Comparison of ENCODE assay signal across 15 mouse cellular contexts in the genomic region with DNA sequence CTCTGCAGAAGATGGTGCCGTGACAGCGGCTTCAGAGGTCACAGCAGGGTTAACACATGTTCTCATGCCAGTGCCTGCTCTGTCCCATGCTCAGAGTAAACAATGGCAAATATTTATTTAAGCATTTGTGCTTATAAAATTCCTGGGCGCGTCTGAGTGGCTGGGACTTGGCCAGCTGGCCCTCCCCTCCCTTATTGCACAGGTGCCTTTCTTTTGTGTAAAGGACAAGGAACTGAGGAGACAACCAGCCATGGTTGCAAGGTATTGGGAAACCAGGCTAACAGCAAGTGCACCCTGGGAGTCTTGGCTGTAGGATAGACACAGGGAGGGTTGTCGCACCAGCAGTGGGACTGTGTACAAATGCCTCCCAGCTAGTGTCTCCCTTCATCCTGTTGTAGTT. TPM values are rescaled to one million over a fixed set of nuclear protein-coding genes. Genes with fewer than 3 reads are reported as not detected.
DNase-seq lines count a peak whose midpoint lies in the region; ATAC-seq and TF ChIP-seq lines count a peak whose summit lies in the region.
"Had no signal": no experiment of that assay in that cellular context is flagged by ENCODE, and none has a peak within 500 bp of the region (broad histone marks: within the 10 kb centered on the region; RNA-seq: fewer than 3 reads in every experiment).

No protein-coding gene starts in this region.

- no peak overlapping the region for H3K4me2 ChIP-seq in liver, embryonic 11.5 days
- H3K4me2 ChIP-seq in lung, embryonic 16.5 days (ENCODE audit: low read depth, low read length): no peak overlapping the region; the same call in 1 of the 2 replicates
- H3K4me2 ChIP-seq in stomach, embryonic 16.5 days (ENCODE audit: low read depth, low read length): no peak overlapping the region; the same call in 1 of the 2 replicates
- H3K4me2 ChIP-seq: hindbrain, embryonic 12.5 days; neural tube, embryonic 15.5 days had no signal

- no peaks in the 10 kb centered on the region for H3K79me2 ChIP-seq in liver, adult 2 months (ENCODE audit: control insufficient read depth, insufficient read depth, low read length)

- peaks cover 5% of the 10 kb centered on the region; the same call in 1 of the 2 replicates for H3K4me1 ChIP-seq in liver, adult 2 months (ENCODE audit: control insufficient read depth, insufficient read depth, low read length)
- peaks cover 5% of the 10 kb centered on the region for H3K4me1 ChIP-seq in liver, embryonic 11.5 days (replicated peaks; ENCODE audit: control insufficient read depth, insufficient read depth, low read length)
- H3K4me1 ChIP-seq in lung, embryonic 16.5 days (replicated peaks; ENCODE audit: control insufficient read depth, insufficient read depth, low read length): peaks cover 10% of the 10 kb centered on the region
- peaks cover 12% of the 10 kb centered on the region for H3K4me1 ChIP-seq in stomach, embryonic 16.5 days (ENCODE audit: control insufficient read depth, insufficient read depth, low read length)
- H3K4me1 ChIP-seq: hindbrain, embryonic 12.5 days; neural tube, embryonic 15.5 days had no signal

- peak; percentile 59 for DNase-seq in liver, adult 2 months (ENCODE audit: extremely low read depth, low read depth, low spot score)
- DNase-seq in liver: no peak
- no peak for DNase-seq in liver, embryonic 11.5 days (ENCODE audit: low spot score)
- DNase-seq in ovary, postnatal 14 days (ENCODE audit: low spot score): no peak
- no peak for DNase-seq in left cerebral cortex, postnatal 25 days (ENCODE audit: low spot score in 2 of 2)
- DNase-seq in layer of hippocampus, adult 2 months (ENCODE audit: low spot score in 2 of 2): no peak
- DNase-seq: forebrain, postnatal 0 days; gastrocnemius, postnatal 14 days; layer of hippocampus, adult 9-11 months; thymus, adult 2 months had no signal

- no peak for TF ChIP-seq CTCF in liver, adult 2 months (IDR thresholded peaks at IDR 0.05; ENCODE audit: low read depth, low read length)
- TF ChIP-seq CTCF in layer of hippocampus, adult 2 months (conservative IDR thresholded peaks at IDR 0.05): no peak

- intact Hi-C loops in left cerebral cortex, postnatal 25 days (cut with DNase I): loop anchor here (5.0 kb wide), 1 partner anchor 145 kb away; no protein-coding TSS in a partner anchor

- no peaks in the 10 kb centered on the region for H3K36me3 ChIP-seq in liver, adult 2 months (ENCODE audit: control insufficient read depth, insufficient read depth, low read length)
- H3K36me3 ChIP-seq in liver, embryonic 11.5 days (ENCODE audit: control insufficient read depth, insufficient read depth, low read length): peaks cover 23% of the 10 kb centered on the region
- peaks cover 4% of the 10 kb centered on the region for H3K36me3 ChIP-seq in lung, embryonic 16.5 days (ENCODE audit: control insufficient read depth, insufficient read depth, low read length)
- peaks cover 6% of the 10 kb centered on the region; the same call in 1 of the 2 replicates for H3K36me3 ChIP-seq in stomach, embryonic 16.5 days (ENCODE audit: control insufficient read depth, insufficient read depth, low read length)
- H3K36me3 ChIP-seq: neural tube, embryonic 15.5 days had no signal

- H3K9me3 ChIP-seq in liver, embryonic 11.5 days (ENCODE audit: control insufficient read depth, low read length): no peaks in the 10 kb centered on the region
- no peaks in the 10 kb centered on the region for H3K9me3 ChIP-seq in lung, embryonic 16.5 days (ENCODE audit: control insufficient read depth, low read length)
- no peaks in the 10 kb centered on the region for H3K9me3 ChIP-seq in stomach, embryonic 16.5 days (replicated peaks; ENCODE audit: control insufficient read depth, low read length)
- H3K9me3 ChIP-seq: hindbrain, embryonic 12.5 days; megakaryocyte, embryonic 14.5 days; neural tube, embryonic 15.5 days had no signal

- ATAC-seq in liver, embryonic 11.5 days (replicated peaks; ENCODE audit: low FRiP score): no peak
- peak; percentile 85 for ATAC-seq in lung, embryonic 16.5 days (ENCODE audit: low read depth)
- peak; percentile 83 for ATAC-seq in stomach, embryonic 16.5 days (ENCODE audit: insufficient read depth, low FRiP score)
- ATAC-seq: forebrain, postnatal 0 days had no signal

- H3K27me3 ChIP-seq in liver, adult 2 months (ENCODE audit: control insufficient read depth, insufficient read depth, low read length): no peaks in the 10 kb centered on the region
- no peaks in the 10 kb centered on the region for H3K27me3 ChIP-seq in liver, embryonic 11.5 days (replicated peaks; ENCODE audit: control insufficient read depth, insufficient read depth, low read length)
- no peaks in the 10 kb centered on the region for H3K27me3 ChIP-seq in lung, embryonic 16.5 days (ENCODE audit: control insufficient read depth, insufficient read depth, low read depth, low read length)
- H3K27me3 ChIP-seq in stomach, embryonic 16.5 days (ENCODE audit: control insufficient read depth, insufficient read depth, low read length): no peaks in the 10 kb centered on the region
- H3K27me3 ChIP-seq: hindbrain, embryonic 12.5 days; megakaryocyte, embryonic 14.5 days; neural tube, embryonic 15.5 days had no signal

- TF ChIP-seq POLR2A in liver, adult 2 months (IDR thresholded peaks at IDR 0.05; ENCODE audit: extremely low read depth, insufficient read depth, low read length): no peak

- no peak overlapping the region for H3K9ac ChIP-seq in liver, adult 2 months (ENCODE audit: low read depth, low read length)
- H3K9ac ChIP-seq in liver, embryonic 11.5 days (ENCODE audit: low read depth, low read length): no peak overlapping the region
- no peak overlapping the region for H3K9ac ChIP-seq in lung, embryonic 16.5 days (ENCODE audit: low read length)
- no peak overlapping the region for H3K9ac ChIP-seq in stomach, embryonic 16.5 days (ENCODE audit: low read length)
- H3K9ac ChIP-seq: forebrain, postnatal 0 days; hindbrain, embryonic 12.5 days; neural tube, embryonic 15.5 days had no signal

- peak overlapping the region; percentile 7; the same call in 1 of the 2 replicates for H3K27ac ChIP-seq in liver, adult 2 months (replicated peaks; ENCODE audit: insufficient read depth, low read depth, low read length)
- H3K27ac ChIP-seq in liver, embryonic 11.5 days (ENCODE audit: low read depth, low read length): peak overlapping the region; percentile 33; the same call in 1 of the 2 replicates
- H3K27ac ChIP-seq in lung, embryonic 16.5 days (ENCODE audit: low read length): peak overlapping the region; percentile 83
- H3K27ac ChIP-seq in stomach, embryonic 16.5 days (ENCODE audit: low read length): peak overlapping the region; percentile 71
- no peak overlapping the region for H3K27ac ChIP-seq in layer of hippocampus, adult 2 months
- H3K27ac ChIP-seq: hindbrain, embryonic 12.5 days; neural tube, embryonic 15.5 days had no signal

- H3K4me3 ChIP-seq in liver, adult 2 months (ENCODE audit: insufficient read depth, low read depth, low read length): no peak overlapping the region
- H3K4me3 ChIP-seq in liver, embryonic 11.5 days (ENCODE audit: low read depth, low read length): no peak overlapping the region
- no peak overlapping the region for H3K4me3 ChIP-seq in lung, embryonic 16.5 days (ENCODE audit: low read length)
- no peak overlapping the region for H3K4me3 ChIP-seq in stomach, embryonic 16.5 days (replicated peaks; ENCODE audit: low read length)
- H3K4me3 ChIP-seq in layer of hippocampus, adult 2 months: no peak overlapping the region
- H3K4me3 ChIP-seq: hindbrain, embryonic 12.5 days; megakaryocyte, embryonic 14.5 days; neural tube, embryonic 15.5 days had no signal

- 22% methylated on average over 5 of the region's 5 CpGs for WGBS in liver, adult 2 months
- WGBS in liver, embryonic 11.5 days: 70% methylated on average over 5 of the region's 5 CpGs
- 16% methylated on average over 5 of the region's 5 CpGs for WGBS in lung, embryonic 16.5 days
- 21% methylated on average over 5 of the region's 5 CpGs for WGBS in stomach, embryonic 16.5 days

RNA-seq across cellular contexts. Expression of a gene that starts 11.2 kb away (rescaled TPM):
- total RNA-seq in liver, adult 2 months (2014; rRNA removed): 1.8 and 3.4 TPM in 2 replicates
- 2.6 and 4.2 TPM in 2 replicates for polyA plus RNA-seq in liver, adult 2 months (2012; rRNA removed)
- 58.4 and 67.9 TPM in 2 replicates for polyA plus RNA-seq in liver, embryonic 11.5 days (2014; fragmentation: Nextera tagmentation; extraction: Ambion mirVana)
- 46.7 and 47.2 TPM in 2 replicates for polyA plus RNA-seq in lung, embryonic 16.5 days (2015; fragmentation: Nextera tagmentation; extraction: Ambion mirVana)
- 43.1 and 46.6 TPM in 2 replicates for polyA plus RNA-seq in stomach, embryonic 16.5 days (2015; fragmentation: Nextera tagmentation; extraction: Ambion mirVana)
- 1 to 10 TPM; 3.9 to 4.9 TPM for total RNA-seq in left cerebral cortex, postnatal 25 days (2021)
- total RNA-seq in layer of hippocampus, adult 2 months (2021): 1 to 10 TPM; 3.5 to 4.7 TPM

RNA-seq across cellular contexts. Expression of a gene that starts 23.4 kb away (rescaled TPM):
- 18.7 and 26.3 TPM in 2 replicates for total RNA-seq in liver, adult 2 months (2014; rRNA removed)
- 39.5 and 52.7 TPM in 2 replicates for polyA plus RNA-seq in liver, adult 2 months (2012; rRNA removed)
- polyA plus RNA-seq in liver, embryonic 11.5 days (2014; fragmentation: Nextera tagmentation; extraction: Ambion mirVana): 74.8 and 80.9 TPM in 2 replicates
- 87.1 and 92.1 TPM in 2 replicates for polyA plus RNA-seq in lung, embryonic 16.5 days (2015; fragmentation: Nextera tagmentation; extraction: Ambion mirVana)
- polyA plus RNA-seq in stomach, embryonic 16.5 days (2015; fragmentation: Nextera tagmentation; extraction: Ambion mirVana): 68.5 and 80.0 TPM in 2 replicates
- 100 to 1,000 TPM; 314 to 335 TPM for total RNA-seq in left cerebral cortex, postnatal 25 days (2021)
- 100 to 1,000 TPM; 286 to 314 TPM for total RNA-seq in layer of hippocampus, adult 2 months (2021)

RNA-seq across cellular contexts. Expression of a gene that starts 24.2 kb away (rescaled TPM):
- 5.5 and 6.3 TPM in 2 replicates for total RNA-seq in liver, adult 2 months (2014; rRNA removed)
- polyA plus RNA-seq in liver, adult 2 months (2012; rRNA removed): 14.3 and 15.3 TPM in 2 replicates
- polyA plus RNA-seq in liver, embryonic 11.5 days (2014; fragmentation: Nextera tagmentation; extraction: Ambion mirVana): 20.3 and 22.9 TPM in 2 replicates
- polyA plus RNA-seq in lung, embryonic 16.5 days (2015; fragmentation: Nextera tagmentation; extraction: Ambion mirVana): 28.1 and 28.9 TPM in 2 replicates
- 18.1 and 21.4 TPM in 2 replicates for polyA plus RNA-seq in stomach, embryonic 16.5 days (2015; fragmentation: Nextera tagmentation; extraction: Ambion mirVana)
- total RNA-seq in left cerebral cortex, postnatal 25 days (2021): 10 to 100 TPM; 47.7 to 50.8 TPM
- total RNA-seq in layer of hippocampus, adult 2 months (2021): 10 to 100 TPM; 46.7 to 49.5 TPM

RNA-seq across cellular contexts. Expression of a gene that starts 50.4 kb away (rescaled TPM):
- total RNA-seq in liver, adult 2 months (2014; rRNA removed): 2.5 and 5.1 TPM in 2 replicates
- polyA plus RNA-seq in liver, adult 2 months (2012; rRNA removed): 7.8 and 11.7 TPM in 2 replicates
- 7.6 and 8.4 TPM in 2 replicates for polyA plus RNA-seq in liver, embryonic 11.5 days (2014; fragmentation: Nextera tagmentation; extraction: Ambion mirVana)
- 21.7 and 23.3 TPM in 2 replicates for polyA plus RNA-seq in lung, embryonic 16.5 days (2015; fragmentation: Nextera tagmentation; extraction: Ambion mirVana)
- polyA plus RNA-seq in stomach, embryonic 16.5 days (2015; fragmentation: Nextera tagmentation; extraction: Ambion mirVana): 11.1 and 11.8 TPM in 2 replicates
- total RNA-seq in left cerebral cortex, postnatal 25 days (2021): 1 to 10 TPM; 3.8 to 7.3 TPM
- total RNA-seq in layer of hippocampus, adult 2 months (2021): 1 to 10 TPM; 6.5 to 7.3 TPM

RNA-seq across cellular contexts. Expression of a gene that starts 54.1 kb away (rescaled TPM):
- total RNA-seq in liver, adult 2 months (2014; rRNA removed): 116 and 134 TPM in 2 replicates
- 171 and 195 TPM in 2 replicates for polyA plus RNA-seq in liver, adult 2 months (2012; rRNA removed)
- 289 and 300 TPM in 2 replicates for polyA plus RNA-seq in liver, embryonic 11.5 days (2014; fragmentation: Nextera tagmentation; extraction: Ambion mirVana)
- 275 and 283 TPM in 2 replicates for polyA plus RNA-seq in lung, embryonic 16.5 days (2015; fragmentation: Nextera tagmentation; extraction: Ambion mirVana)
- polyA plus RNA-seq in stomach, embryonic 16.5 days (2015; fragmentation: Nextera tagmentation; extraction: Ambion mirVana): 229 and 231 TPM in 2 replicates
- total RNA-seq in left cerebral cortex, postnatal 25 days (2021): 100 to 1,000 TPM; 278 to 295 TPM
- total RNA-seq in layer of hippocampus, adult 2 months (2021): 100 to 1,000 TPM; 237 to 271 TPM
